Mouse (Mus musculus) lung, postnatal 10 days (tissue): ENCODE measurements around the gene Mzf1.
A peak's percentile ranks its signal among the peaks of the same experiment; 100 is the strongest.

Source experiments
- DNase-seq: peaks from one replicate; pipeline ENCODE4 v3.0.0; 2021

Gene Mzf1

DNA sequence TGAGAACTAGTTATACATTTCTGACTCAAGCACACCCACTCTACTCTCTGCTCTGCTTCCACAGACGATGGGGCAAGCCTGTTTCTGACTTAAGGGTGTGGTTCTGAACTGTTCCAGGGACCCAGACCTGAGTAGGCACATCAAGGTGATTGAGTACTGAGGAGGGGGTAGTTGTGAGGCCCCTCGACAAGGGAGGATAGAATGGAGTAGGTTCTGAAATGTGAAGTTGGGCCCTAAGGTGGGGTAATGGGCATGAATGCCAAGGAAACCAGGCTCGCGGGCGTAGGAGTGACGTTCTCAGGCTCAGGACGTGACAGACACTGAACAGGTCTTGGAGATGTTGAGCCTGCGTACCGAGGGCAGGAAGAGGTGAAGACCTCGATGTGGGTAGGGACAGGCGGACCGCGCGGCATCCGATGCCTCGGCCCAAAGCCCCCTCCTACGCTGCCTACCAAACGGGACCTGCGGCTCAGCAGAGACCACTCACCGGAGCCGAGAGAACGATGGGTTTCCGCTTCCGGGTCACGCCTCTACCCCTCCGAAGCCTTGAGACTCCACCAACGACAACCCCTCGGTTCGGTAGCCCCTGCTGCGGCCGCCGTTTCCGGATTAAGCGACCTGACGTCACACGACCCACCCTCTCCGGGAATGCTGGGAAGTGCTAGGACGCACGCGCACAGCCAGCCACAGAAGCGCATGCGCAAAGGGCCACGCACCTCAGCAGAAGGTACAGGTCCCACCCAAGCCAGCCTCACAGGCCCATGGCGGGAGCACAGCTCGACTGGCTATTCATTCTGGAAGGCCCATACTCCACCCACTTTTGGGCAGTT lies 20.2 kb downstream of the Mzf1 start, which contains the start of gene Chmp2a:
Gene Chmp2a, minus strand, starts transcription at position 660 of the 830 bp plus-strand sequence.
- peak; percentile 98 for DNase-seq

DNA sequence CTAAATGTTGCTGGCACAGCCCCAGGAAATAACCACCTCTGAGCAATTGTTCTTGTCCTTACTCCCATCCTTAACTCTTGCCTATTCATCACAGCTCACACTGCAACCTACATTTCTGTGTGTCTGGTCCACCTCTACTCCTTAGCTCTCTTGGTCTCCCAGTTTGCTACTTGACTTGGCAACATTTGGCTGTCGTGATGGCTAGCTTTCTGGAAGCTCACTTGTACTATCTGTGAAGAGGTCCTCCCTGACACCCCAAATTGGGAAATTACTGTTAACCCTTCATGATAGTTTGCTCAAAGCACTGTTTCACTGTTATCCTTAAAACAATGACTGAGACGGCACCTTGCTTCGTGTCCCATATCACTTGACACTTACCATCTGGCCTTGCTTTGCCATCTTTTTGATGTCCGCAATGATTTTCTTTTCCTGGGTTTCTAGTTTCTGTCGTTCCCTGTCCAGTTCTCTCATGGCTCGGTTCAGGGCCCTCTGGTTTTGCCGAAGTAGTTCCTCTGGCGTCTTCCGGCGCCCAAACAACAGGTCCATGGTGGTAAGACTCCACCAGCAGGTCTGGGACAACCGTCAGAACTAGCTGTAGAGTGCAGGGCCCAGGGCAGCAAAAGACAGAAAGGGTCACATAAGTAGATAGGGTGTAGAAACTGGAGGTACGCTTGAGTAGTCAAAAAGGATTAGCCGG lies 21.0 kb downstream of the Mzf1 start:
- DNase-seq = no peak

DNA sequence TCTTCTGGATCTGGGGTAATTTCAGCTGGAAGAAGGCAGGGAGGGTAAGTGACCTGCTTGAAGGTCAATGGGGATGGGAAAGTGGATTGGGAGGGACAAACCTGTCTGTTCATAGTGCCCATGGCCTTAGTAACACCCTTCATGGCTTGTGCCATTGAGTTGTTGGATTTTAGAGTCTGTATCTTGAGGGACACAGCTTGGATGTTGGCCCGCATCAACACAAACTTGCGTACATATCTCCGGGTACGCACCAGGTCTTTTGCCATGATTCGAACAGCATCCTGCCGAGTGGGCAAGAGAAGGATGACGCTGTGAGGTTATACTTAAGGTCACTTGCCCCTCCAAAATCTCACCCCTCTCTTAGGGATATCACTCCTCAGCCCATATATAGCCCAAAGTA lies 22.0 kb downstream of the Mzf1 start:
- DNase-seq = no peak

DNA sequence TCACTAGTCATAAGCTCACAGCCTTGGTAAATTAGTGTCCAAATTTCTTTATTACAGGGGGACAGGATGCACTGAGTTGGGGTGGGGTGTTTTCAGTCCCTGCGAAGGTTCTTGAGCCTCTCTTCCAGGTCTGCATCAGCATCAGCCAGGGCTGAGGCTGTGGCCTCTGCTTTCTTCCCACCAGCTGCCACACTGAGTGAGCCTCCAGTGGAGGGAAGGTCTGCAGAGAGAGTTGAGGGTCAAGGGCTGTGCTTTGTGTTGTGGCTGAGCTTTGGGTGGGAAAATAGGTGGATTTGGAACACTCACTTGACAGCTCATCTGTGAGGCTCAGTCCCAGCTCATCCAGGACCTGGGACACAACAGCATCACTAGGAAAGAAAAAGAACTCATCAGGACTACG lies 22.6 kb downstream of the Mzf1 start:
- no peak for DNase-seq

DNA sequence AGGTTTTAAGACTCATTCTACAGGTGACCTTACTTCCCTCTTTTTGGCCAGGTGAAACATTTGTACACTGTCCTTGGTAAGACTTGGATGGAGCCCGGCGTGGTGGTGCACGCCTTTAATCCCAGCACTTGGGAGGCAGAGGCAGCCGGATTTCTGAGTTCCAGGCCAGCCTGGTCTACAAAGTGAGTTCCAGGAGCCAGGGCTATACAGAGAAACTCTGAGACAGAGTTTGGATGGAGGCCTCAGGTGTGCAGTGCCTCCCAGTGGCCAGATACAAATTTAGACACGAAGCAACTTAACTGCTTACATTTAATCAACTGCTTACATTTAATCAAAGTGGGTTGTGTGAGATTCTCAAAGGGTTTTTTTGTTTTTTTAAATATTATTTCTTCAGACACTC lies 23.5 kb downstream of the Mzf1 start:
- DNase-seq = peak; percentile 51

DNA sequence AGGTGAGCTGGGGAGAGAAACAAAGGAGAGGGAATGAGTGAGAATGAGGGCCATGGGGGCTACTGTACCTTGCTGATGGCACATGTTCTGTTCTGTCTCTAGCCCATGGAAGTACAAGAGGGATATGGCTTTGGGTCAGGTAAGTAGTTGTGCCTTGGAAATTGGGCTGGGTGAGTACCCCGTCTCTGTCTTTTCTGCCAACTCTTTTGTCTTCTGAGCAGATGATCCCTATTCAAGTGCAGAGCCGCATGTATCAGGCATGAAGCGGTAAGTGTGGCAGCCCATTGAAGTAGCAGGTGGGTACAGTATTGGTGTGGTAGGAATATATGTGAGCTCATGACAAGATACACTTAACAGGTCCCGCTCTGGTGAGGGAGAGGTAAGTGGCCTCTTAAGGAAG lies 25.6 kb downstream of the Mzf1 start:
- no peak for DNase-seq

DNA sequence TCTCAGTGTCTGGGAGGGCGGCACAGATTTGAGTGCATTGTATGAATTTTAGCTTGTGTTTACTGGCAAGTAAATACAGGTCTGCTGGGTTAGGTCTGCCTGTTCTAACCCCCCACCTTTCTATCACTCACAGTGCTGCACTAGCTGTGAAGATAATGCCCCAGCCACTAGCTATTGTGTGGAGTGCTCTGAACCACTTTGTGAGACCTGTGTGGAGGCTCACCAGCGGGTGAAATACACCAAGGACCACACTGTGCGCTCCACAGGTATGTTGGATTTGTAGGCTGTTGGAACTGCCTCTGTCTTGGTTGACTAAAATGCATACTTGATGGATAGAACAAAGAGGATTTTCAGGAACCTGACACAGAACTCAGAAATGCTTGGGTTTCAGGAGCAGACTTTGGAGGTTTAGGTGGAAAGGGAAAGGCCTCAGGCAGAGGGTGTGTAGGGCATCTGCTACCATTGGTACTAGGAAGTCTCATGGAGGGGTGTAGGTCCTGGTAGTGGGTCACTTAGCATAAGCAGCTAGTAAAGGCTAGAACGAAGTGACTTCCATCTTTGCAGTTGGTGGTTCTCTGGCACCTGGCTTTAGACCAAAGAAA lies 29.0 kb downstream of the Mzf1 start:
- DNase-seq = no peak

DNA sequence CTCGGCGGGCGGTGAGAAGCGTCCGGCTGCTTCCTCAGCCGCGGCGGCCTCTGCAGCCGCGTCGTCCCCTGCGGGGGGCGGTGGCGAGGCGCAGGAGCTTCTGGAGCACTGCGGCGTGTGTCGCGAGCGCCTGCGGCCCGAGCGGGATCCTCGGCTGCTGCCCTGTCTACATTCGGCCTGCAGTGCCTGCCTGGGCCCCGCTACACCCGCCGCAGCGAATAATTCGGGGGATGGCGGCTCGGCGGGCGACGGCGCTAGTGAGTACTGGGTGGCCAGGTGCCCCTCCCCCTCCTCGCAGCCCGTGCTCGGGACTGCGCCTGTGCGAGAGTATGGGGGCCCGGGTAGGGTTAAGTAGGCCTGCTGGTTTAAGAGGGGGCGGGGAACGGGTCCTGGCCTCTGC lies 29.8 kb downstream of the Mzf1 start:
- DNase-seq = peak; percentile 83

DNA sequence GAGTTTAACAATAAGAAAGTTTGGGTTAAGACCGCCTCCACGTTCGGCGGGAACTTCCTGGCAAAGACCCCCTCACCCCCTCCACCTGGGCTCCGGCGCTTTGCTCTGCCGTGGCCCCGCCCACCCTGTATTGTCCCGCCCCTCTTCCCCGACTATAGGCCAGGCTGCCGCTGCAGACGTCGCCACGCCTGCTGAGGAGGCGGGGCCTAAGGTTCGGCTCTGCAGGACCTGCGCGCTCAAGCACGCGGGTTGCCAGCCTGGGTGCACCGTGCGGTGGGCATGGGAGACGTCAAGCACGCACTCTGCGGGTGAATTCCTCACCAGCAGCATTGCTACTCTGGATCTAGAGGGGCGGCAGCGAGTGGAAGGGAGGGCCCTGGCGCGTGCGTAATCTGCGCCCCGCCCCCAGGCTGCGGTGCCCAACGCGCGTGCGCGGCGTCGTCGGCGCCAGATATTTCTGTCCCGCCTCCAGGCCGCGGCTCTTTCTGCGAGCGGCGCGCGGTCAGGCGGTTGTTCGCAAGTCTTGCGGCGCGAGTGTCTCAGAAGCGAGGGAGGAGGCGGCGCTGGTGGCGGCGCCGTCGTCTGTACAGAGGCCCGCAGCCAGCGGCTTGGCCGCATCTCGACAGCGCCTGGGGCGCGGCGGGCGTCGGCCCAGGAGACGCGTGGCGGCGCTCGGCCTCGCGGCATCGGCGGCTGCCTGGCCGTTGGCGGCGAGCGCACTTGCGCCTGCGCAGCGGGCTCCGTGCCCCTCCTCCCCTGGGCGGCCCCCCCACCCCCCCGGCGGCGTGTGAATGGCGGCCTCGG lies 30.4 kb downstream of the Mzf1 start:
- DNase-seq = peak; percentile 93

DNA sequence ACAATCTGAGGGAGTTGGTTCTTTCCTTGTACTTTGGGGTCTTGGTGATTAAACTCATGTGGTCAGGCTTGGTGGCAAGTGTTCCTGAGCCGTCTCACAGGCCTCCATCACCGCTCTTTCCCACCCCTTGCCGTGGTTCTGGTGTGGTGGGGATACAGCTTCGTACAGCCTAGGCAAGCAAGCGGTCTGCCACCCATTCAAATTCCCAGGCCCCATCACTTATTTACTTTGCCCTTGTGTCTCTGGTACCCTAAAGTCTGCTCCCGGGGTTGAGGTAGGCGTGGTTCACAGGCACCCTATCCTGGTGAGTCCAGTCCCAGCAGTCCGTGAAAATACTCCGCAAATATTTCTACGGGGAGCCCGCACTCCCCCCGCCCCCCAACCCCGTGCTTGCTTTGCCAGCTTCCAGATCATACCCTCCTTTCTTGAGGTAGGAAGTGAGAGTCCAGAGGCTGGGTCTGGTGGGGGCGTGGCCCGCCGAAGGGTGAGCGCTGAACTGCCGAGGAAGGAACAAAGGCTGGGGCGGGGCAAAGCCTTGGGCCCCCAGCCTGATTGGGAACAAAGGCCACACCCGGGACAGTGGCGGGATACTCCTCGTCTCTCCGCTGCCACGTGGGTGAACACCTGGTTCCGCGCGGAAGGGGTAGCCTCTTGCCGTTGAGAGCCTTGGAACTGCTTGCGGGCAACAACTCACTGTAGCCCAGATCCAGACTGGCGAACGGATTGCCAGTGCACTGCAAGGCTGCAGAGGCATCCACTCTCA lies 31.6 kb downstream of the Mzf1 start:
- peak; percentile 86 for DNase-seq

DNA sequence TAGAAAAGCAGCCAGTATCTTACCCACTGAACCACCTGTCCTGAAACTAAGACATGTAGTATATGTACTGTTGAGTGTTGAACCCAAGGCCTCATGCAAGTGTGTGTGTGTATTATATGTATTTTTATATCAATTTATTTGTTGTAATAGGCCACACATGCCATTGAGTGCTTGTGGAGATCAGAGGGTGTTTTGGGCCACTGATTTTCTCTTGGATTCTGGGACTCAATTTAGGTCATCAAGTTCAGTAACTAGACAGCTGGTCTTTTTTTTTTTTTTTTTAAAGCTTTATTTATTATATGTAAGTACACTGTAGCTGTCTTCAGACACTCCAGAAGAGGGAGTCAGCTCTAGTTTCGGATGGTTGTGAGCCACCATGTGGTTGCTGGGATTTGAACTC lies 39.3 kb downstream of the Mzf1 start:
- no peak for DNase-seq

DNA sequence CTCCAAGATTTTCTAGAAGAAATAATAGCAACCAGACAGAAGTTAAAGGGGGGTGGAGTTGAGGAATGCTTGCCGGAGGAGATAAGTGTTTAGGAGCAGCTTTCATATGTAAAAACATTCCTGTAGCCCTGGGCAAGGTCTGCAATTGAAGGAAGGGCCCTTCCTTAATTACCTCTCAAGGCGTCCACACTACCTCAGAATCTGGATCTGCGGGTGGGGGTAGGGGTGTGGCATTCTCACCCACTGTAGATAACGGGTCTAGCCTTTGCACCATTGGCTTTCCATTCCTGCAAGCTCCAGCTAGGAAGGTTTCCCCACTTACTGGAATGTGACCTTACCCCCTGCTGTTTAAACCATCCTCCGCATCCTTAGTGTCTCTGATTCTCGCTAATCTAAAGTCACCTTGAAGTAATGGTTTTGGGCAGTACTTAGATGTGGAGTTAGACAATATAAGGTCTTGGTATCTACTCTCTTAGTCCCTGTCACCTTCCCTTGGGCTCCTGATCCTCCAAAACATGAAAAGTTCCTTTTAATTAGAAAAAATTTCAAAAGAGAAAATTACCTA lies 40.2 kb downstream of the Mzf1 start:
- DNase-seq = no peak

DNA sequence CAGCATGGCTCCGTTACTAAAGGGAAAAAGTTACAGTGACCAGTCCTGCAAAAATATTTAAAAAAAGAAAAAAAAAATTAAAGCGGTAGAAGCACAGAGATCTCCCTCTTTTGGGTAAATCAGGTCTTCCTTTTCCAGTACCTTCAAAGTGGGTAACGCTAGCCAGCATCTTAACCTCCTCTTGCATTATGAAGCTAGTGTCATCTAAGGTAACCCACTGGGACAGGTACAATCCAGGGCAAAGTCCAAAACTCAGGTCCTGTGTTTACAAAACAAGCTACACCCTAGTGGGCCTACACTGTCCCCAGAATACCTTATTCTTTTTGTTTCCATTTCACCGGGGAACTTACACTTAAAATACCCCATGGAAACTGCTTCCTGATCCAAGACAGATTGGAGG lies 40.9 kb downstream of the Mzf1 start:
- no peak for DNase-seq

DNA sequence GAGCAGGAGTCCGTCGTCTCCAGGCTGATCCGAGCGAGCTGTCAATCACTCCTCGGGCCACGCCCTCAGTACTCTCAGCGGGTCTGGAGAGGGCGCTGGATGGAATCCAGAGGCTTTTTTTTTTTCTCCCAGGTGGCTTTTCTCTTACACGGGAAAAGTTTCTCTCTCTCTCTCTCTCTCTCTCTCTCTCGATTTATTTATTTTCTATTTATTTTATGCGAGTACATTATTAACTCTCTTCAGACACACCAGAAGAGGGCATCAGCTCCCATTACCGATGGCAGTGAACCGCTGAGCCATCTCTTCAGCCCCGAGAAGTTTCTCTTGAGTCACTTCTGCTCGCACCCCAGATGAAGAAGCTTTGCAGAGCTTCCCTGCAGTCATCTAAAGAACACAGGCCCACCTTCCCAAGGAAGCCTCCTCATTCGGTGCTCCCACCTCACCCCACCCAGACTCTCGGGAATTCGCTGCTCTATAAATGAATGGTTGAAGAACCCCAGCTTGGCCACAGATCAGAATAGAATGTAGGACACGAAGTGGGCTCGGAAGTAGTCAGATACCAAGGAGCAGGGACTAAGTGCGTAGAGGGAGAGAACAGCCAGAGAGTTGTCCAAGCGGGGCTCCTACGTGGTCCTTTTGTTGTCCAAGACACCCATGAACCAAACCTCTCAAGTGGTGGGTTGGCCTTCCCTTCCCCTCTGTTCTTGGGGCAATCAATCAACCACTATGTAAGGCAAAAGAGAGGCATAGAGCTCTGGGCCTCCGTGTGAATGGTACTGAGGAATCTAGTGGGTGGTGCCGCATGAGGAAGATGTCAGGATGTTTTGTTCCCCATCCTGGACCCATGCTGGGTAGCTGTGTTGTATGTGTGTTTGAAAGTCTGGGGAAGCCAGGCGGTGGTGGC lies 44.3 kb downstream of the Mzf1 start, which contains the start of gene Zbtb45:
Gene Zbtb45, minus strand, starts transcription at position 30 of the 904 bp plus-strand sequence.
- DNase-seq = no peak

DNA sequence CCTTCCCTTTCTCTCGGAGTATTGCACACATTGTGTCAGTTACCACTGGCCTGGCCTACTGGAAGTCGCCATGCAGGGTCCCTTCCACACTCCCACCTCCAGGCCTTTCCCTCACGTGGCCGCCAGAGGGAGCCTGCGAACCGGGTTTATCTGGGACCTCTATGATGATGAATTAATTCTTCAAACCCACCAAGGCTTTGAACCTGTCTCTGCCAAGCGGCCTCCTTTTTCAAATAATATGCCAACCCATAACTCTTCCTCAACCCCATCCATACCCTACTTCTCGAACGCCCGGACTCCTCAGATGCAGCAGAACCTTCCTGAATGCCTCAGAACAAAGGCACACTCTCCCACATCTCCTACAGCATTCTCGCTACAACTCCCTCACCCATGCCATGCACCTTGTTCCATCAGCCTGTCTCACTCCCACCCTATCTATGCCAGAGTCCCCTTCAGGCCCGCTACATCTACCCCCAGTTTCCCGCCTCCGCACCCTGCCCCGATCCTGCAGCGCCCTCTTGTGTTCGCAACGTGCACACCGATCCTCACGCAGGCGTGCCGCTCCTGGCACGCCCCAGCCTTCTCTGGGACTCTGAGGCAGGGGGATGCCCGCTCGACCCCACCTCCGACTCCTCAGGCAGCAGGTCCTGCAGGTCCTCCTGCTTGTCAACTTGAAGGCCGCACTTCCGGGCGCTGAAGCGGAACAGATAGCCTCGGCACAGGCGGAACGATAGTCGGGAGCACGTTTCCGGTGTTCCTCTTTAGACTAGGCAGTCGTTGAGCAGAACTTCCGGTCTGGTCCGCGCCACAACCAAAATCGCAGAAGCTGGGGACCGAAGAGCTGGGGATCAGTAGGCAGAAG lies 45.2 kb downstream of the Mzf1 start:
- DNase-seq = peak; percentile 96

DNA sequence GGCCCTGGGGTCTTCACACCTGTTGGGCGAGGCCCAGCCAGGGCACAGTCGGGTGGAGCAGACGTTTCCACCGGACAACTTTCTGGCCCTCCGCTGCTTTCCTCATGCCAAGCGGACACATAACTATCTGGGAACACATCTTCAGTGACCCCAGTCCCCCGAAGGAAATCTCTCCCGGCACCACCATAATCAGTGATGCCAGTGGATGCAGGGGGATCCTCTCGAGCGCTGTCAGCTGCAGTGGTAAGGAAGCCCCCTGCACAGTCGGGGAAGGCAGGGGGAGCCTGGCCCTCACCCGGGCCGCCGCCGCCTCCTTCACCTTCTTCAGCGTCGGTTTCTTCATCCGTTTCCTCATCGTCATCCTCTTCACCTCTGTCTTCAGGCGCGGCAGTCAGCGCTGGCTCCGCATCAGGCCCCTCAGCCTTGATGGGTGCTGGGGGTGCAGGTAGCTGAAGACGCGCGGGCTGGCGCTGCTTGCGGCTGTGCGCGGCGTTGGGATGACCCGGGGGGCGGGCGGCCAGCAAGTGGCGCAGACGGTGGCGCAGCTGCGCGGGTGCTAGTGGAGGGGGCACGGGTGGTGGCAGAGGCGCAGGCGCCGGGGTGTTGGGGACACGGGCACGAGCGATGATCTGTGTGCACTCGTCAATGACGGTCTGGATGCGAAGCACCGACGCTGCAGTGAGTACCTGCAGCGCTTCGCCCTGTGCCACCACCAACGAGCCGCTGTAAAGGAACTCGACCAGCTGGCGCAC lies 47.0 kb downstream of the Mzf1 start:
- no peak for DNase-seq

DNA sequence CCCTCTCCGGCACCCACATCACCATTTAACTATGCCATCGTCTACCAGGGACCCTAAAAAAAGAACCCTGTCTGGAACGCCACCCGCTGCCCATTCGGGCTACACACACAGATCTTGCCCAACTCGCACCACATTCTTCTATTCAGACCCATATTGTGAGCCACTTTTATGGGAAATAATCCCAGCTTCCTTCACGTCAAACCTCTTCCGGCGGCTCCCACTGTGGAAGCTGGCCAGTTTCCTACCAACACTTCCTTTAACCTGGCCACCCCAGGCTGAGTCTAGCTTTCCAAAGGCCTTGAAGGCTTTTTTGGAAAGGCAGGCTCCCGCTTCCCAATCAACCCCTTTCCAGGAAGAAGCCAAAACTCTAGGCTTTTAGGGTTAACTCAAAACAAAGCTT lies 48.0 kb downstream of the Mzf1 start:
- DNase-seq = no peak

DNA sequence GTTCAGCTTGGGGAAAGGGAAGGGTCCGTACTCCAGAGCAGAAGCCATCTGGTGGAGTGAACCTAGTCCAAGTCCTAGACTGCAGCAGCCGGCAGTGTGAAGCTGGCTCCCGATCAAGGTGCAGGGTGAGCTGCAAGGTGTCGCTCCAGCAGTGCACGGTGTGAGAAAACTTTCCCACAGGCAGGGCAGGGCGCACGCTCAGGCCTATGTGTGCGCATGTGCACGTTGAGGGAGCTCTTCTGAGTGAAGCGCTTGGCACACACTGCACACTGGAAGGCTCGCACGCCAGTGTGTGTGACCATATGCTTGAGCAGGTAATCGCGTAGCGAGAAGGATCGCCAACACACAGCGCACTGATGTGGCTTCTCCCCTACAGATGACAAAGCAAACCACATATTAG lies 48.6 kb downstream of the Mzf1 start:
- DNase-seq = no peak

DNA sequence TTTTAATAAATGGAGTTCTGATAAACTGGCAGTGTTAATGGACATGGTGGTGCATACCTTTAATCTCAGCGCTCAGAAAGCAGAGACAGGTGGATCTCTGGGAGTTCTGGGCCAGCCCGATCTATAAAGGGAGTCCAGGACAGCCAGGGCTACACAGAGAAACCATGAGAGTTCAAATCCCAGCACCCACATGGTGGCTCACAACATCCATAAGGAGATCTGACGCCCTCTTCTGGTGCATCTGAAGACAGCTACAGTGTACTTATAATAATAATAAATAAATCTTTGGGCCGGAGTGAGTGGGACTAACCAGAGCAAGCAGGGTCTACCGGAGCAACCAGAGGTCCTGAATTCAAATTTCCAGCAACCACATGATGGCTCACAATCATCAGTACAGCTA lies 51.2 kb downstream of the Mzf1 start:
- DNase-seq = no peak
